Mouse (Mus musculus) intestine, embryonic 14.5 days (tissue): ENCODE measurements around the gene Lrrc4c. TPM values are rescaled to one million over a fixed set of nuclear protein-coding genes. Genes with fewer than 3 reads are reported as not detected.

ENCODE experiments used
- ATAC-seq: fragments of 200-750 bp; cut with Nextera tagmentation; replicated peaks from 2 replicates; pipeline ENCODE4 v1.8.0; 2017; ENCODE audit warnings: low read depth, moderate number of reproducible peaks, moderate TSS enrichment, moderate library complexity; ENCODE audit not compliant: low FRiP score, low TSS enrichment
- DNase-seq: peaks from one replicate; pipeline ENCODE4 v3.0.0-alpha.2; 2018; ENCODE audit warnings: low spot score
- H3K27ac ChIP-seq: fragments of 300-500 bp; sonication (generic); 2 replicates; pipeline ENCODE4 v1.5.1; 2014; ENCODE audit warnings: low read depth, mild to moderate bottlenecking, control low read depth
- H3K27me3 ChIP-seq: fragments of 300-500 bp; sonication (generic); replicated peaks from 2 replicates; pipeline ENCODE4 v1.6.1; 2014; ENCODE audit warnings: low read length, control low read depth; ENCODE audit not compliant: control insufficient read depth, insufficient read depth
- H3K36me3 ChIP-seq: fragments of 300-500 bp; sonication (generic); 2 replicates; pipeline ENCODE4 v1.6.1; 2014; ENCODE audit warnings: low read length, control low read depth; ENCODE audit not compliant: control insufficient read depth, insufficient read depth
- H3K4me1 ChIP-seq: fragments of 300-500 bp; sonication (generic); replicated peaks from 2 replicates; pipeline ENCODE4 v1.6.1; 2014; ENCODE audit warnings: low read length, control low read depth, mixed read lengths; ENCODE audit not compliant: control insufficient read depth, insufficient read depth
- H3K4me2 ChIP-seq: fragments of 300-500 bp; sonication (generic); 2 replicates; pipeline ENCODE4 v1.6.1; 2014; ENCODE audit warnings: low read length
- H3K4me3 ChIP-seq: fragments of 300-500 bp; sonication (generic); 2 replicates; pipeline ENCODE4 v1.5.1; 2014; ENCODE audit warnings: low read depth, low read length, control low read depth, mixed read lengths
- H3K9ac ChIP-seq: fragments of 300-500 bp; sonication (generic); 2 replicates; pipeline ENCODE4 v1.6.1; 2014; ENCODE audit warnings: mild to moderate bottlenecking, low read length
- H3K9me3 ChIP-seq: fragments of 300-500 bp; sonication (generic); 2 replicates; pipeline ENCODE4 v1.6.1; 2016; ENCODE audit warnings: low read length, control low read depth; ENCODE audit not compliant: control insufficient read depth
- WGBS: fragments of 180-500 bp; shearing (Covaris S2); extraction: QIAGEN DNeasy Blood & Tissue Kit; methylation state at CpG from one replicate; pipeline ENCODE4 v1.1.7; 2014; 5-methylcytosine and 5-hydroxymethylcytosine counted together
- polyA plus RNA-seq: library from polyadenylated mRNA; unstranded; fragments of >200 nt; fragmentation: Nextera tagmentation; extraction: Ambion mirVana; gene quantifications from 2 replicates; pipeline ENCODE4 v1.2.1, GENCODE M21; 2014

The Lrrc4c gene
- polyA plus RNA-seq, 1 experiment from 2014 or later = 4.7 TPM

DNA sequence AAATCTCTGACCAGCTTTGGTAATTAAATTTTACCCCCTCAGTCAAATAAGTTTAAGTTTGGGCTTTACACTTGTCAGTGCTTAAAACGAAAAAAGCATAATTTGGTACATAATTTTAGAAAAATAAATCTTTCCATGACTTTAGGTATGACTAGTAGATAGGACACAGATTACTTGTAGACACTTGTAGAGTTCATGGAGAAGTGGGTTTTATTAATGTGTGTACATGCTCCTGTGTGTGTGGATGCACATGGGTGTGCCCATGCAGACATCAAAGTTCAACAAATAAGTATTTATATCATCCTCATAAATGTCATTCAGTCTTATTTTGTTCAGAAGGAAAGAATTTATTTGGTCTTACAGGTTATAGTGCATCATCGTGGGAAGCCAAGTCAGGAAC is 1073.9 kb downstream of the Lrrc4c start:
- Histone ChIP-seq H3K4me2 (no peak overlapping the region), H3K27ac (no peak overlapping the region), H3K9ac (no peak overlapping the region), H3K27me3 (no peaks in the 10 kb centered on the region), H3K36me3 (no peaks in the 10 kb centered on the region), H3K4me3 (no peak overlapping the region), H3K9me3 (no peaks in the 10 kb centered on the region), H3K4me1 (no peaks in the 10 kb centered on the region)
- ATAC-seq (no peak), DNase-seq (no peak)
- 84% methylated on average over 2 of the region's 2 CpGs for whole genome bisulfite sequencing

DNA sequence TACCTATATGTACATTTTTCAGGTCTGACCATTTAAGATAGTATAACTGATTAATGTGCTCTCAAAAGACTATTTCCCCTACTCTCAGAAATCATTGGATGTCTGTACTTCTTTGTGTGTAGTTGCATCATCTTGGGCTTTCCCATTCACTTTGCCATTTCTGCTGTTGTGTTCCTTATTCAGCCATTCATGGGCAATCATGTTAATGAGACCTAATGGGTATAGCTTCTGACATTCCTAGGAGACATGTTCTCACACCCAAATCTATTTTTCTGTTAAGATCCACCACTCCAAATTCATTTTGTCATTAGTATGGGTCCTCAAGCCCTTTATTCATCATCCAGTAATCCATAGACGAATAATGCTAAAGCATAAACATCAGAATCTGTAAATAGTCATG is 1095.1 kb downstream of the Lrrc4c start:
- DNase-seq (no peak), ATAC-seq (no peak)
- Histone ChIP-seq H3K4me3 (no peak overlapping the region), H3K27me3 (no peaks in the 10 kb centered on the region), H3K36me3 (no peaks in the 10 kb centered on the region), H3K4me1 (no peaks in the 10 kb centered on the region), H3K27ac (no peak overlapping the region), H3K9me3 (no peaks in the 10 kb centered on the region), H3K4me2 (no peak overlapping the region), H3K9ac (no peak overlapping the region)
- 58% methylated on average over 1 of the region's 1 CpGs for WGBS

DNA sequence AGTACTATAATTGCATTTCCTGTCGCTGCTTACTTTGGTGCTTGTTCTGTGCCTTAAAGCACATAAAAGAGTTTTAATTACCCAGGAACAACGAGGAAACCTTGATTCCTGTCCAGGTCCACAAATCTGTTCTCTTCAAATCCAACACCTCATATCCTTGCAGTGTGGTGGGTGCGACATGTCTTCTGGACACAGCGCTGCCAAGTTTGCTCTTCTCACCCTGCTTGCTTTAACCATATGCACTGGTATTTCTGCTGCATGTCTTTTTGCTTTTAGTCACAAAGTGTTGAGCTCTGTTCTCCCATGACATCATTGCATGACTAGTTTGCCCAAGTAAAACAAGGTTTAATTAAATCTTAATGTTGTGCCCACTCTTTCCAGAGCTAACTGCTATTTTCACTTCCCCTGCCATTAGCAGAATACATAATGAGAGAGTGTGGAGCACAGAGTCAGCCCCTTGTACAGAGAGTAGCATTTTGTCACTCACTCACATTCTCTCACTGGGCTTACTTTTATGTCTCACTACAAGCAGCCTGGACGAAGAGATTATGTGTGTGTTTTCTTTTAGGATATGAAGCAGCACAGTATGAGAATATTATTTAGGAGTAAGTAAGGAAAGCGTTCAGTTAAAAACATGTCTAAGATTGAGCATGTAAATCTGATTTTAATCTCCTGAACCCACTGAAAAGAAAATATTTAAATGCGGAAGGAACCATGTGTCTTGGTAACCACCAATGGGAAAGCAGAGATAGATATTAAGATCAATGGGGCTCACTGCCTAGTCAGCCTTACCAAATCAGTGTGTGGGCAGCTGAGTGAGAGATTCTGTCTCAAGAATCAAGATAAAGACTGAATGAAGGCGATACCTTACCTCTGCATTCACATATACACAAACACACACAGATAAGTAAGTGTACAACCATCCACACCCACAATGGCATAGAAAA is 1096.7 kb downstream of the Lrrc4c start:
- ATAC-seq (no peak), DNase-seq (no peak)
- H3K4me1 ChIP-seq = no peaks in the 10 kb centered on the region
- H3K9ac ChIP-seq = no peak overlapping the region
- WGBS = 85% methylated on average over 8 of the region's 8 CpGs
- H3K27ac ChIP-seq = no peak overlapping the region
- no peak overlapping the region for H3K4me2 ChIP-seq
- H3K36me3 ChIP-seq = no peaks in the 10 kb centered on the region
- H3K4me3 ChIP-seq = no peak overlapping the region
- no peaks in the 10 kb centered on the region for H3K27me3 ChIP-seq
- H3K9me3 ChIP-seq = no peaks in the 10 kb centered on the region

DNA sequence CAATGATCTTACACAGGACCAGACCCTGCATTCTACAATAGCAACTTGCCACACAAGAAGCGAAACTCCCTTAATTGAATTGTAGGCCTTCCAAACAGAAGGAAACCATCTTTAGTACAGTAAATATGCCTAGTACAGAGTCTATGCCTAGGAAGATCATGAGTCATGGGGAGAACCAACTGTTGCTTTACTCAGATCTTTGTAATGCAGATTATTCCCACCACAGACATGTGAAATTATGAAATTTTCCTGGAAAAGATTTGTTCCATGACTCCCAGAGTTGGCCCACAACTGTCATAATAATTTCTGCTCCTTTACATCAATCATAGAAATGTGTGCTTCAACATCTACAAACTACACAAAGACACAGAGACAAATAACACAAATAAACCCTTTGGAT is 1116.2 kb downstream of the Lrrc4c start:
- Histone ChIP-seq H3K36me3 (no peaks in the 10 kb centered on the region), H3K9me3 (no peaks in the 10 kb centered on the region), H3K4me3 (no peak overlapping the region), H3K4me1 (no peaks in the 10 kb centered on the region), H3K27ac (no peak overlapping the region), H3K4me2 (no peak overlapping the region), H3K9ac (no peak overlapping the region), H3K27me3 (no peaks in the 10 kb centered on the region)
- no peak for ATAC-seq
- WGBS = 92% methylated on average over 1 of the region's 1 CpGs
- DNase-seq = no peak

DNA sequence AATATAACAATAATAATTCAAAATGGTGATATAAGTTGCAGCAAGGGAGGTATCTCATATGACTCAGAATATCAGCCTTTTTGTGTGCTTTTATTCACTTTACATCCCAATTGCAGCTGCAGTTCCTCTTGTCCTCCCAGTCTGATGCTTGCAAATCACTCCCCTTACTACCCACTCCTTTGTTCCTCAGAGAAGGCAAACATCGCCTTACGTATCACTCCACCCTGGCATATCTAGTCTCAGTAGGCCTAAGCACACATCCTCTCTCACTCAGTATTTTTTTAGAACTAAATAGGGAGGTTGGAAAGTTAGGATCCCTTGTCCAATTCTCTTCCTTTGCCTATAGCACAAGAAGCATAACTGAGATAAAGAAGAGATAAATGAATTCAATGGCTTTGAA is 1117.6 kb downstream of the Lrrc4c start:
- DNase-seq (no peak), ATAC-seq (no peak)
- Histone ChIP-seq H3K4me2 (no peak overlapping the region), H3K4me3 (no peak overlapping the region), H3K9ac (no peak overlapping the region), H3K9me3 (no peaks in the 10 kb centered on the region), H3K27me3 (no peaks in the 10 kb centered on the region), H3K36me3 (no peaks in the 10 kb centered on the region), H3K27ac (no peak overlapping the region), H3K4me1 (no peaks in the 10 kb centered on the region)
- WGBS = 66% methylated on average over 2 of the region's 2 CpGs

DNA sequence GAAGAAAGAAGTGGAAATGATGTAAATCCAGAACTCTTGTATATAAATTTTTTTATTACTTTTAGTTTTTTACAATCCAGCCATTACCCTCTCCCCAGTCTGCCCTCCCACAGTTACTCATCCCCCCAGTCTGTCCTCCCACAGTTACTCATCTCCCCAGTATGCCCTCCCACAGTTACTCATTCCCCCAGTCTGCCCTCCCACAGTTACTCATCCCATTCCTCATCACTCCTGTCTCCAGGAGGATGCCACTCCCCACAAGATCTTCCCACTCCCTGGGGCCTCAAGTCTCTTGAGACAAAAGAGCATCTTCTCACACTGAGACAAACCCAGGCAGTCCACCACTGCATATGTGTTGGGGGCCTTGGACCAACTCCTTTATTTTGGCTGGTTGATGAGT is 1119.8 kb downstream of the Lrrc4c start:
- Histone ChIP-seq H3K9ac (no peak overlapping the region), H3K4me2 (no peak overlapping the region), H3K4me3 (no peak overlapping the region), H3K9me3 (no peaks in the 10 kb centered on the region), H3K36me3 (no peaks in the 10 kb centered on the region), H3K27me3 (no peaks in the 10 kb centered on the region), H3K27ac (no peak overlapping the region), H3K4me1 (no peaks in the 10 kb centered on the region)
- DNase-seq (no peak), ATAC-seq (no peak)

DNA sequence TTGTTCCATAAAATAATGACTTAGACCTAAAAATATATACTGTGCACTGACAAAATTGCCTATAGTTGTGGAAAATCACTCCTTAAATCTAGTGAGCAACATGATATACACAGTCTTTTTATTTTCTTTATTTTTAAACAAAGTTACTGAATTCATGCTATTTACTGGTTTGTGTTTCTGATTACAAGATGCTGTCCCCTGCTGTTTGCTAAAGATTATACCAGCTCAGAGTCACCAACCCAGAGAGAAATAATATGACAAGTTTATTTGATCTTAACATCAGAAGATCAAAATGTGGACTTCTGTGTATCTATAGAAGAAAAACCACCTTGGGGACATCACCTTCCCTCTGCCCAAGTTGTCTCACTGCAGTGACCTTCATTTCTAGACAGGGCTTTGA is 1145.6 kb downstream of the Lrrc4c start:
- no peak overlapping the region for H3K4me2 ChIP-seq
- DNase-seq (no peak), ATAC-seq (no peak)
- H3K27ac ChIP-seq = no peak overlapping the region
- no peak overlapping the region for H3K9ac ChIP-seq
- no peak overlapping the region for H3K4me3 ChIP-seq
- no peaks in the 10 kb centered on the region for H3K9me3 ChIP-seq
- peaks cover 5% of the 10 kb centered on the region; the same call in 1 of the 2 replicates for H3K27me3 ChIP-seq
- H3K4me1 ChIP-seq = no peaks in the 10 kb centered on the region
- H3K36me3 ChIP-seq = no peaks in the 10 kb centered on the region

DNA sequence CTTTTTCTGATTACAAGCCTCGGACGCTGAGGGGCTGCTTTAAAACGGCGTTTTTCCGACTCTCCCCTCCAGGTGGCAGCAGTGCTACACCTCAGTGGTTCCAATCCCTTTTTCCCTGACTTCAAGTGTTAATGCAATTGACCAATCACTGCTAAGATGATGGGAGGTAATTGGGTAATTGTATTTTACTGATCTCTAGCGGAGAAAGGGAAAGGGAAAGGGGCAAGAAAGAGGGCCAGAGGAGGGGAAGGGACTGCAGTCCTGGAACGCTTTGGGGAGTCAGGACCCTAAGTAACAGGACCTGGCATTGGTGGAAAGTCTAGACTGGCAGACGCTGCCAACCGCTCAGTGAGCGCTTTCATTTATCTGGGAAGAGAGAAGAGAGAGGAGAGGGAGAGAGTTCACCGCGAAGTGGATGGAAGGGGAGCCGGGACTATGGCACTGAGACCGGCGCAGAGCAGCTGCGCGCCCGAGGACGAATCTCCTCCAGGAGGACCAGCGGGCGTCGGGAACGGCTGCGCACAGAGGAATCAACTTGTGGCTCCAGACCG is 1148.3 kb downstream of the Lrrc4c start:
- Histone ChIP-seq H3K4me1 (no peaks in the 10 kb centered on the region), H3K9ac (peak overlapping the region; percentile 41; the same call in 1 of the 2 replicates), H3K27me3 (peaks cover 5% of the 10 kb centered on the region; the same call in 1 of the 2 replicates), H3K27ac (peak overlapping the region; percentile 67; the same call in 1 of the 2 replicates), H3K36me3 (no peaks in the 10 kb centered on the region), H3K4me2 (peak overlapping the region; percentile 89), H3K4me3 (peak overlapping the region; percentile 51), H3K9me3 (no peaks in the 10 kb centered on the region)
- peak; percentile 84 for ATAC-seq
- under 1% methylated on average over 25 of the region's 25 CpGs for WGBS
- DNase-seq = peak; percentile 95
